Mouse (Mus musculus): ENCODE data around the gene Gm20388.

DNA sequence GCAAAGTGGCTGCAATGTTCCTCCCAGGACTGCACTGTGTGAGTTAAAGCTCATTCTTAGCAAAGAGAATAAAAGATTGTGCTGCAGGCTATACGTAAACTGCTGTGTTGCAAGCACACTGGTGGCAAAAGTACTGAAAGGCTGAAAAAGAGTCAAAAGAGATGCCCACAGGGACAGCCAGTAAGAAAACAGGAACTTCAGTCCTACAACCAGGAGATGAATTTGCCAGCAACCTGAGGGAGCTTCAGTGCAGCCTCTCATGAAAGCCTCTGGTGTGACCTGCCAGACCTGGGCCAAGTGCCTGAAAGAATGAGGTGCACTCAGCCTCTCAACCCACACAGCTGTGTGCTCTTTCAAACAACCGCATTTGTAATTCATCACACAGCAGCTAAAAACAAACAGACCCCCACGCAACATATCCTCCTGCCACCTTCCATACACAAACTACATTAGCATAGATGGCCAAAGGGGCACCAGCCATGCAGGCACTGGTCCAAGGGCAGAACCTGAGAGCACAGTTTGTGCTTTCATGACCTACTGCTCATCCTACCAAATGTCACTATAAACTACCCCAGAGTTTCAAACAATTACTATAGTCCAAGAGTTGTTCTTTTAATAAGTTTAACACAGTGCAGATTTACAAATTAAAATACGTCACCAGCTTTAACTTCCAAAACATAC is 3108.0 kb downstream of the Gm20388 start:
- TF ChIP-seq POLR2A (IDR thresholded peaks at IDR 0.05; ENCODE audit: insufficient read depth, low read depth, low read length): no peak
- TF ChIP-seq CTCF (IDR thresholded peaks at IDR 0.05; ENCODE audit: insufficient read depth, low read depth, low read length): no peak

All from olfactory bulb, adult 2 months (tissue).